Mouse (Mus musculus) brain, embryonic 14.5 days (tissue): ENCODE results near the gene Itpr1. TPM values are rescaled to one million over a fixed set of nuclear protein-coding genes. Genes with fewer than 3 reads are reported as not detected.

Experiments
- DNase-seq: peaks from one replicate; pipeline ENCODE4 v3.0.0-alpha.2; 2011; ENCODE audit warnings: low read depth
- CTCF ChIP-seq: fragments of 200-500 bp; IDR thresholded peaks from 2 replicates; pipeline ENCODE4 v1.5.1; 2012; ENCODE audit warnings: inconsistent platforms, mild to moderate bottlenecking, moderate library complexity, borderline replicate concordance; ENCODE audit not compliant: insufficient read depth, insufficient read length; ENCODE audit errors: extremely low read depth
- POLR2A ChIP-seq: fragments of 200-500 bp; IDR thresholded peaks from 2 replicates; pipeline ENCODE4 v1.6.1; 2012; ENCODE audit warnings: mild to moderate bottlenecking, inconsistent platforms, borderline replicate concordance; ENCODE audit not compliant: poor library complexity, insufficient read depth, insufficient read length, severe bottlenecking; ENCODE audit errors: extremely low read depth
- polyA plus RNA-seq: library from polyadenylated mRNA; depleted of rRNA; stranded (reverse); fragments of >200 nt; gene quantifications from 2 replicates; pipeline ENCODE4 v1.2.3, GENCODE M21; 2012; rRNA removed

Gene Itpr1
- polyA plus RNA-seq, 1 experiment = 9.9 TPM

GRCm38 (mm10) chr6:108592227-108592626 lies 379.3 kb downstream of the Itpr1 start:
- TF ChIP-seq CTCF = no peak
- TF ChIP-seq POLR2A = no peak

GRCm38 (mm10) chr6:108592636-108593035 lies 379.7 kb downstream of the Itpr1 start:
- TF ChIP-seq POLR2A = no peak
- TF ChIP-seq CTCF = no peak
- peak; percentile 67 for DNase-seq

More at GRCm38 (mm10) chr6:108592227-108592626, 379.3 kb downstream of the Itpr1 start:
- DNase-seq = peak; percentile 28

GRCm38 (mm10) chr6:108594171-108594841 lies 381.4 kb downstream of the Itpr1 start:
- no peak for DNase-seq
- no peak for TF ChIP-seq CTCF
- TF ChIP-seq POLR2A = no peak

- no peak for TF ChIP-seq CTCF
- no peak for TF ChIP-seq POLR2A
- DNase-seq = no peak
These were observed 385.8 kb downstream of the Itpr1 start for GRCm38 (mm10) chr6:108598691-108599090.

GRCm38 (mm10) chr6:108599317-108599716 lies 386.4 kb downstream of the Itpr1 start:
- DNase-seq = no peak
- TF ChIP-seq CTCF = no peak

Other genes with a start within 250 kb of the Itpr1 start
- gene Setmar, start 148.1 kb upstream of the Itpr1 start, polyA plus RNA-seq = 5.9 and 7.3 TPM in 2 replicates
- gene Sumf1, start 27.5 kb upstream of the Itpr1 start, polyA plus RNA-seq = 7.5 and 9.8 TPM in 2 replicates